Mouse (Mus musculus) olfactory bulb, adult 2 months (tissue): Measurements from ENCODE around the gene Smoc1.

Experiments
- CTCF ChIP-seq: fragments of 200-500 bp; IDR thresholded peaks from 2 replicates; pipeline ENCODE4 v1.5.1; 2012; ENCODE audit warnings: low read depth, mild to moderate bottlenecking, low read length, moderate library complexity; ENCODE audit not compliant: insufficient read depth
- POLR2A ChIP-seq: fragments of 200-500 bp; IDR thresholded peaks from 2 replicates; pipeline ENCODE4 v1.6.1; 2012; ENCODE audit warnings: mild to moderate bottlenecking, low read depth, low read length, moderate library complexity; ENCODE audit not compliant: insufficient read depth

- TF ChIP-seq CTCF (no peak), POLR2A (no peak)
These were observed 143.5 kb downstream of the Smoc1 start for GRCm38 (mm10) chr12:81170076-81170475.
